Mouse (Mus musculus): ENCODE results near the gene Psma5.

The Psma5 gene

DNA sequence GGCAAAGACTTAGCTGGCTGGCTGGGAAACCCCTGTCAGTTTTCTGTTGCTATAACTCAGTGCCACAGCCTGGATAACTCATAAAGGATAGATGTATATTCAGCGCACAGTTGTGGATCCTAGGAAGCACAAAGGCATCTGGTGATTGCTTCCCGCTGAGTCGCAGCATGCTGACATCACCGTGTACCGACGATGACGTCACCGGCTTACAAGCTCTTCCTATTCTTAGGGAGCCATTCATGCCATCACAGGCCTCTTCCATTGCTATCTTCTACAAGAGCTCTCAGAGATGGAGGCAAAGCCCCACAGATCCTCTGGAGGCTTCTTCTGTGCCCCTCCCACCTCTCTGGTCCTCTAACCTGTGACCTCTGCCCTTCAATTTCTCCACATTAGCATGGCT lies 47.0 kb downstream of the Psma5 start:
- no peak for DNase-seq (ENCODE audit: extremely low read depth, insufficient read length, low spot score)

DNA sequence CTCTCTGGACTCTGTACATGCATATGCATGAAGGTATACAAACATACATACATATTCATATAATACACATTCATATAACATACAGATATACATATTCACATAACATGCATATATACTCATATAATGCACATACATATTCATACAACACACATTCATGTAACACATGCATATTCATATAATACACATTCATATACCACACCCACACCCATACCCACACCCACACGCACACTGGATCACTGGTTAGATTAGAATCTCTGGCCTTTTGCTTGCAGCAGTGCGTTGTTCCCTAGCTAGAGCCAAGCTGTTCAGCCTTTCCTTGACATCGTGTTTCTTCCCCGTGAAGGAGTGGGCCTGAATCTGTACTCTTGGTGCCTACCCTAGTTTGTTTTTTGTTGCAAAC lies 48.0 kb downstream of the Psma5 start:
- DNase-seq (ENCODE audit: extremely low read depth, insufficient read length, low spot score): no peak

DNA sequence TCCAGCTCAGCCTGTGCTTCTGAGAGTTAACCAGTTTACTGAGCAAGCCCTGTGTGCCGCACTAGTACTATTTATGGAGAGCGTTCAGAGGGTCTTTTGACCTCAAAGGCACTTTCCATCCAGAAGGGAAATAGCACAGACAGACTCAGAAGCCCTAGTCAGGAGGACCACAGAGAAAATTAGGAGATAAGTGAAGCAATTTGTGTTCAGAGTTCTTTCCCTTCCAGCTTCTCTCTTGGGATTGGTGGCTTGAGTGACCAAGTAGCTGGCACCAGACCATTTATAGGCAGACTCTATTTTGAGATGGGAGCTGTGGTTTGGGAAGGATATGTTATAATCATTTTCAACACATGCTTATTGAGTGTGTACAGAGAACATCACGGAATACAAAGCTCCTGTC lies 49.7 kb downstream of the Psma5 start:
- no peak for DNase-seq (ENCODE audit: extremely low read depth, insufficient read length, low spot score)

DNA sequence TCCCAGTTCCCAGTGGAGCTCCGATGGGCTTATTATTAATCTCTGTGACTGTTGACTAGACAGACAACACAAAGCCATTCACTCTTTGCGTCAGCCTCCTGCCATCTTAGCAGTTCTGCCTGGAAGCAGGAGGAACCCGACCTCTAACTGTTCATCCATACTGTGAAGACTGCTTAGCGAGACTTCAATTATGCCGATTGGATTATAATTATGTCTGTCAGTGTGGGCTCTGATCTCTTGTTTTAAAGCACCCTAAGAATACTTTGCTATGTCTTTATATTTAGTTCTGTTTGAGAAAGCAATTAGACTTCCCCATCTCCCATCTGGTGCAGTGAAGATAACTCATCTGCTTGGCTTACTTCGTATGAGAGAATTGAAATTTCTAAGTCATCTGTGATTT lies 50.8 kb downstream of the Psma5 start:
- DNase-seq (ENCODE audit: extremely low read depth, insufficient read length, low spot score): no peak

- DNase-seq (ENCODE audit: extremely low read depth, insufficient read length, low spot score): no peak
These were observed 54.2 kb downstream of the Psma5 start for GRCm38 (mm10) chr3:108310921-108311341.

DNA sequence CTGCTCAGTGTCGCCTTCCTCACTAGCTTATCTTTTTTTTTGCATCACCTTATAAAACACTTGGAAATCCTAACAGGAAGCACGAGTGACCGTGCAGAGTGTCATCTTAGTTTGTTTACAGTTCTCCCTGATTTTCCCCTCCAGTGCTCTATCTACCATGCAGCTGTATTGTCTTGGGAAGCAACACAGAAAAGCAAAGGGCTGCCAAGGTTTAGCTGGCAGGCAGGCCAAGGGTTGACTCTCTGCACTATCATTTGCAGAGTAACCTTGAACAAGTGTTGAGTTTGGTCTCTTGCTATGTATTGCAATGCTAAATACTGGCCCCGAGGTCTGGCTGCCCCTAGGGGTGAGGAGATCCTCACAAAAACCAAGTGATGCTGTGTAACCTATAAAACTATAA lies 55.0 kb downstream of the Psma5 start:
- DNase-seq (ENCODE audit: extremely low read depth, insufficient read length, low spot score): no peak

DNA sequence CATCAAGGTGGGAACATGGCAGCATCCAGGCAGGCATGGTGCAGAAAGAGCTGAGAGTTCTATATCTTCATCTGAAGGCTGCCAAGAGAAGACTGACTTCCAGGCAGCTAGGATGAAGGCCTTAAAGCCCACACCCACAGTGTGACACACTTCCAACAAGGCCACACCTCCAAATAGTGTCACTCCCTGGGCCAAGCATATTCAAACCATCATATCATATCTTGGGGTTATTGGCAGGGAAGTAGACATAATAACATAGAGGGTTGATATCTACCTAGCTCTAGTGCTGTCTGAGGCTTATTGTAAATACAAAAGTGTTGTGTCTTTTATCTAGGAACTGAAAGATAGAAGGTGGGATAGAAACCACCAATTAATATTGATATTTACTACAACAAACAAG lies 55.7 kb downstream of the Psma5 start:
- no peak for DNase-seq (ENCODE audit: extremely low read depth, insufficient read length, low spot score)

GRCm38 (mm10) chr3:108313138-108313537 lies 56.4 kb downstream of the Psma5 start:
- no peak for DNase-seq (ENCODE audit: extremely low read depth, insufficient read length, low spot score)

GRCm38 (mm10) chr3:108314038-108314675 lies 57.4 kb downstream of the Psma5 start:
- no peak for DNase-seq (ENCODE audit: extremely low read depth, insufficient read length, low spot score)

DNA sequence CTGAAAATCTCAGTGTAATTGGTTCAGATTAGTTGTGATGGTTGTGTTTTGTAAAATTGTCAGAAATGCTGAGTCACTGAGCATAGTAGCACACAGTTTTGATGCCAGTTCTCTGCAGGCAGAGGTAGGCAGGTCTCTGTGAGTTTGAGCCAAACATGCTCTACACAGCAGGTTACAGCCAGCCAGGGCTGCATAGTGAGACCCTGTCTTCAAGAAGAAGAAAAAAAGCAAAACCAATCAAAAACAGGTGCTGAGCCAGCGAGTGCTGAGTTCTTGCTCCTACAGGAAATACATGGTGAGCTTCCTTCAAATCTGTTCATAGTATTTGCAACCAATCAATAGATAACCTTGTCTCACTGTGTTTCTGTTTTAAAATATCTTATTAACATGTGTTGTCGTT lies 61.8 kb downstream of the Psma5 start:
- DNase-seq (ENCODE audit: extremely low read depth, insufficient read length, low spot score): no peak

DNA sequence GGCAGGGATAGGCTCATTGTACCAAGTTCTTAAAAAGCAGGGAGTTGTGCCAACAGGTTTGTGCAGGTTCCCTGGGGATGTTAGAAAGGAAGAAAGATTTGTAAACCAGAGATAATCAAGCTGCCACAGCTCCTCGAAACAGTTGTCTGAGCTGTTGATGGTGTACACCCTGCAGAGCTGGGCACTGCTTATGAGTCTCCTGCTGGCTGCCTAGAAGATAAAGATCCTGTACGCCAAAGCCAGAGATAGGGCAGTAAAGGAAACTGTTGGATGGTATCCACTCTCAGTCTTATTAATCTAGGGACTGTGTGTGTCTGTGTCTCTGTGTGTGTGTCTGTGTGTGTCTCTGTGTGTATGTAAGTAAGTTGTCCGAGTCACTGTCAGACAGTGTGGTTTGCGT lies 64.9 kb downstream of the Psma5 start:
- no peak for DNase-seq (ENCODE audit: extremely low read depth, insufficient read length, low spot score)

GRCm38 (mm10) chr3:108322136-108322535 lies 65.4 kb downstream of the Psma5 start:
- no peak for DNase-seq (ENCODE audit: extremely low read depth, insufficient read length, low spot score)

DNA sequence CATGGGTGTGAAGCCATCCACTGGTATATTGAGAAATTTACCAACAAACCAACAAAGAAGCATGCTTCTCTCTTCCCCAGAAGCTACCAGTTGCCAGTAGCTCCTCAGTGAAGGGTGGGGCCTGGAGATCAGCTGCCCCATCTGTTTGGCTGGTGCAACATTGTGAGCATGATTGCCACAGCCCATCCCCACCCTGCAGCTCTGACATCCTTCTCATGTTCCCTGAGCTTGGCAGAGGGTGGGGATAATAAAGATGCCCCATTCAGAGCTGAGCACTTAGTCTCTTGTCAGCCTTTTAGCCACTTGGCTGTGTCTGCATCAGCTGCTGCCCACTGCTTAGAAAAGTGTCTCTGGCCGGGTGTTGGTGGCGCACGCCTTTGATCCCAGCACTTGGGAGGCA lies 66.2 kb downstream of the Psma5 start:
- DNase-seq (ENCODE audit: extremely low read depth, insufficient read length, low spot score): peak; percentile 17

DNA sequence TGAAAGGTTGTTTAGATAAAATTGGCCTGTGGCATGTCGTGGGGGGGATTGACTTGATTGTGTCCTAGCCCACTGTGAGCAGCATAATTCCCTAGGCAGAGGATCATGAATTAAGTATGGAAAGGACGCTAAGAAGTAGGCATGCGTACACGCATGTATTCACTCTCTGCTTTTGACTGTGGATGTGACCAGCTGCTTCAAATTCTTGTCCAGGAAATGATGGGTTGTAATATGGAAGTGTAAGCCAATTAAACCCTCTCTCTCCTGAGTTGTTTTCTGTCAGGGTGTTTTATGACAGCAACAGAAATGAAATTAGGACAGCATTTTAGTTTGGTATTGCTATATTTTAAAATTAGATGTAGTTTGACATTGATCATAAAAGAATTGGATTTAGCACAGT lies 68.1 kb downstream of the Psma5 start:
- DNase-seq (ENCODE audit: extremely low read depth, insufficient read length, low spot score): no peak

GRCm38 (mm10) chr3:108325521-108325920 lies 68.8 kb downstream of the Psma5 start:
- no peak for DNase-seq (ENCODE audit: extremely low read depth, insufficient read length, low spot score)

DNA sequence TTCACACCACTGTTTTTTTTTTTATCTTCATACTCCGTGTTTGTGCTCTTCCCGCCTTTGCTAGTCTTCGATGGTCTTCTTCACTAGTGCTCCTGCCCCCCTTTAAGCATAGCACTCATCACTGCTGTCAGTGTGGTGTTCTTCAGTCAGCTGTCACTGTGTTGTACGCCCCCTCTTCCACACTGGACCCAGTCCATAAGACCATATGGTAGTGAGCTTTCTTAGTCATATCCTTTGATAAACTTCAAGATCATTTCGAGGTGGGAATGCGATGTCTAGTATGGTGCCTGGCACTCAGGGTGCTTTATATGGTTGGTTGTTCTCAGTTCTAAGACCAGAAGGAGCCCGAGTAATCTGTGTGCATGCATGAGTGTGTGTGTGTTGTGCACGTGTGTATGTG lies 70.5 kb downstream of the Psma5 start:
- DNase-seq (ENCODE audit: extremely low read depth, insufficient read length, low spot score): no peak

GRCm38 (mm10) chr3:108327916-108328315 lies 71.2 kb downstream of the Psma5 start:
- no peak for DNase-seq (ENCODE audit: extremely low read depth, insufficient read length, low spot score)

DNA sequence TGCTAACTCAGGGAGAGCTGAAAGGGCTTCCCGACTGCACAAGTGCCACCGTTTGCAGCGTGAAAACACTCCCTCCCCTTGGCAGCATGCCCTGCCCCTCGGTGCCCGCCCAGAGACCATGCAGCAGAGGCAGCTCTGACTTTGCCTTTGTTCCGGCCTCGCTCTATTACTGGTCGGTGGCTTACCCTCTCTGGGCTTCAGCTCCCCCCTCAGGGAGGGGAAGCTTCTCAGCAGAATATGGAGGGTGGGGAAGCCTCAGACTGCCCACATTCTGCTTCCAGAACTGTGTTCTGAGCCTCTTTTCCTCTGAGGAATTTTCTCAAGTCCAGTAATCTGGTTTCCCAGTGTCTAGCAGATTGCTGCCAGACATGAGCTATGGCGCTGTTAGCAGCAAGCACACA lies 71.7 kb downstream of the Psma5 start:
- DNase-seq (ENCODE audit: extremely low read depth, insufficient read length, low spot score): peak; percentile 81

Data from 3134 (cell line).